Mouse (Mus musculus) embryonic fibroblast, embryonic 13.5 days (primary cell): ENCODE results near the gene Gm21060.
"Not testable (repeated sequence)": the region's sequence is repeated elsewhere in the genome, so short reads cannot be mapped to it uniquely, and the experiment has no call there.

Experiments
- CTCF ChIP-seq: IDR thresholded peaks from 2 replicates; pipeline ENCODE4 v1.5.1; 2011; ENCODE audit warnings: mild to moderate bottlenecking, control low read depth, low read length, moderate library complexity, borderline replicate concordance; ENCODE audit not compliant: insufficient read depth
- POLR2A ChIP-seq: IDR thresholded peaks from 2 replicates; pipeline ENCODE4 v1.6.1; 2011; ENCODE audit warnings: low read depth, mild to moderate bottlenecking, control low read depth, low read length, moderate library complexity

DNA sequence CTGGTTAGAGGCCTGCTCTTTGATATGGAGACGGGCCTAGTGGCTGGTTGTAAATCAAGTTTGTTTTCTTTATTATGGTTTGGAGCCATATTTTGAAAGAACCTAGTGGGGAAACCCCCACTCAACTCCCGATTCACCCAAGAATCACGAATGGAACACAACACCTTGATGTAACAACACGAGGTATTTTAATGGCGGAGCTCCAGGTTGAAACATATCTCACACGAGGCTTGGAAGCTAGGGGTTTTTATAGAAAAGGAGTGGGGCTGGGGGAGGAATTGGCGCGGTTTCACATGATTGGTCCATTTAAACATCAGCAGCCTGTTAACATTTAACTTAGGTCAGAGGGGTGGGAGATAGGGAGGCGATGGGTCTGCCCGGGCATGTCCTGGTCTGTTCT lies 15.5 kb upstream of the Gm21060 start:
- not testable (repeated sequence) for TF ChIP-seq CTCF, POLR2A
